Mouse (Mus musculus) left cerebral cortex, postnatal 14 days (tissue): Measurements from ENCODE around the gene Chrnd. TPM values are rescaled to one million over a fixed set of nuclear protein-coding genes. Genes with fewer than 3 reads are reported as not detected.
A peak's percentile ranks its signal among the peaks of the same experiment; 100 is the strongest.

Source experiments
- DNase-seq, 2 experiments: peaks; one replicate each; pipeline ENCODE4 v3.0.0; 2021 to 2022; ENCODE audit warnings: low spot score in 2 of 2, mixed read lengths in 1 of 2
- intact Hi-C: fragments of 180-260 bp; cut with DNase I; formaldehyde crosslinking; loops from one replicate; pipeline ENCODE4 v1.15.1; 2025
- total RNA-seq, 2 experiments: library from RNA; stranded (reverse); gene quantifications; 2 replicates each; pipeline ENCODE4 v1.2.3; 2021

Chrnd gene
- total RNA-seq, 2 experiments from 2014 or later = not detected

- intact Hi-C loops = no loop called here
- DNase-seq = peak in 1 of 2 experiments; percentile 16
Measured at GRCm38 (mm10) chr1:87217938-87218337, 27.5 kb downstream of the Chrnd start.

GRCm38 (mm10) chr1:87225739-87226138 lies 35.3 kb downstream of the Chrnd start:
- no peak for DNase-seq
- intact Hi-C loops = loop anchor here (10.0 kb wide), 1 partner anchor 539 kb away; no protein-coding TSS in a partner anchor

- DNase-seq = no peak
- intact Hi-C loops = loop anchor here (10.0 kb wide), 1 partner anchor 538 kb away; no protein-coding TSS in a partner anchor
Measured at GRCm38 (mm10) chr1:87226409-87227159, 36.2 kb downstream of the Chrnd start.

- intact Hi-C loops = loop anchor here (10.0 kb wide), 1 partner anchor 538 kb away; no protein-coding TSS in a partner anchor
- DNase-seq = no peak
Measured at GRCm38 (mm10) chr1:87227160-87227550, 36.7 kb downstream of the Chrnd start.

- no peak for DNase-seq
- intact Hi-C loops = no loop called here
Measured at GRCm38 (mm10) chr1:87230606-87231005, 40.2 kb downstream of the Chrnd start.

- intact Hi-C loops = no loop called here
- DNase-seq = no peak
Measured at GRCm38 (mm10) chr1:87232197-87232596, 41.8 kb downstream of the Chrnd start.

GRCm38 (mm10) chr1:87239056-87239455 lies 48.6 kb downstream of the Chrnd start:
- DNase-seq = no peak
- intact Hi-C loops = no loop called here

GRCm38 (mm10) chr1:87243021-87243420 lies 52.6 kb downstream of the Chrnd start:
- intact Hi-C loops = loop anchor here (10.0 kb wide), 1 partner anchor 172 kb away; no protein-coding TSS in a partner anchor
- DNase-seq = no peak

GRCm38 (mm10) chr1:87245430-87245829 lies 55.0 kb downstream of the Chrnd start:
- no peak for DNase-seq
- intact Hi-C loops = loop anchor here (5.0 to 10.0 kb wide), 2 partner anchors 47 to 169 kb away; no protein-coding TSS in a partner anchor

- intact Hi-C loops = loop anchor here (5.0 to 10.0 kb wide), 2 partner anchors 46 to 169 kb away; no protein-coding TSS in a partner anchor
- peak; percentile 79 to 83 for DNase-seq
Measured at GRCm38 (mm10) chr1:87245929-87246815, 55.8 kb downstream of the Chrnd start.

Other genes starting within 250 kb of the Chrnd start
- gene Alppl2, start 100.7 kb upstream of the Chrnd start, total RNA-seq = not detected
- gene Alpi, start 89.0 kb upstream of the Chrnd start, total RNA-seq = not detected
- not detected for gene Akp3, start 65.6 kb upstream of the Chrnd start, total RNA-seq
- gene Ecel1, start 34.1 kb upstream of the Chrnd start, total RNA-seq = 1 to 10 TPM; 1.9 to 7.0 TPM
- 1 to 10 TPM; 8.0 to 10.0 TPM for gene Prss56, start 7.3 kb upstream of the Chrnd start, total RNA-seq
- not detected for gene Chrng, start 14.1 kb downstream of the Chrnd start, total RNA-seq
- gene Eif4e2, start 23.3 kb downstream of the Chrnd start, total RNA-seq = 10 to 100 TPM; 72.7 to 75.0 TPM
- 1 to 10 TPM; 4.8 to 6.3 TPM for gene Efhd1, start 73.8 kb downstream of the Chrnd start, total RNA-seq
- gene Gigyf2, start 136.4 kb downstream of the Chrnd start, total RNA-seq = 10 to 100 TPM; 81.0 to 82.5 TPM
- 1 to 10 TPM; 3.3 to 4.5 TPM for gene Kcnj13, start 204.1 kb downstream of the Chrnd start, total RNA-seq